Mouse (Mus musculus): Measurements from ENCODE around the gene Creb3l2.

The Creb3l2 gene

DNA sequence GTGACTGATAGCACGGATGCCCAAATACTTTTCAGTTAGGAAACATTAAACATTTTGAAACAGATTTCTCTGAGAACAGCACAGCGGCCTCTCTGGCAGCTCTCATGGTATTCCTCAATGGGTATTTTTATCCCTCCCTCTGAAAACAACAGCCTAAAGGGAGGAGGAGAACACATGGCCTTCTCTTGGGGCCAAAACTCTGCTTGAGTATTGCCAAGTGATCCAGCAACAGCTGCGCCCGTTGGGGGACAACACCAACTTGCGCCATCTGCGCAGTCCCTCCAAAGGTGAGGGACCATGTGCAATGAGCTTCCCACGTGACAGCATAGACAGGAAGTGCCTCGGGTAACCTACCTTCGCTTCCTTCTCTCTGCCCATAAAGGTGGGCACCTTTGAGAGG lies 119.9 kb downstream of the Creb3l2 start:
- DNase-seq: no peak

- no peak for DNase-seq
Observed at GRCm38 (mm10) chr6:37317904-37318303, 124.0 kb downstream of the Creb3l2 start.

- no peak for DNase-seq
Observed at GRCm38 (mm10) chr6:37315440-37315839, 126.5 kb downstream of the Creb3l2 start.

GRCm38 (mm10) chr6:37310601-37311000 lies 131.3 kb downstream of the Creb3l2 start:
- no peak for DNase-seq

GRCm38 (mm10) chr6:37306616-37307015 lies 135.3 kb downstream of the Creb3l2 start:
- DNase-seq: no peak

GRCm38 (mm10) chr6:37300492-37300891 lies 141.5 kb downstream of the Creb3l2 start:
- DNase-seq: no peak

DNA sequence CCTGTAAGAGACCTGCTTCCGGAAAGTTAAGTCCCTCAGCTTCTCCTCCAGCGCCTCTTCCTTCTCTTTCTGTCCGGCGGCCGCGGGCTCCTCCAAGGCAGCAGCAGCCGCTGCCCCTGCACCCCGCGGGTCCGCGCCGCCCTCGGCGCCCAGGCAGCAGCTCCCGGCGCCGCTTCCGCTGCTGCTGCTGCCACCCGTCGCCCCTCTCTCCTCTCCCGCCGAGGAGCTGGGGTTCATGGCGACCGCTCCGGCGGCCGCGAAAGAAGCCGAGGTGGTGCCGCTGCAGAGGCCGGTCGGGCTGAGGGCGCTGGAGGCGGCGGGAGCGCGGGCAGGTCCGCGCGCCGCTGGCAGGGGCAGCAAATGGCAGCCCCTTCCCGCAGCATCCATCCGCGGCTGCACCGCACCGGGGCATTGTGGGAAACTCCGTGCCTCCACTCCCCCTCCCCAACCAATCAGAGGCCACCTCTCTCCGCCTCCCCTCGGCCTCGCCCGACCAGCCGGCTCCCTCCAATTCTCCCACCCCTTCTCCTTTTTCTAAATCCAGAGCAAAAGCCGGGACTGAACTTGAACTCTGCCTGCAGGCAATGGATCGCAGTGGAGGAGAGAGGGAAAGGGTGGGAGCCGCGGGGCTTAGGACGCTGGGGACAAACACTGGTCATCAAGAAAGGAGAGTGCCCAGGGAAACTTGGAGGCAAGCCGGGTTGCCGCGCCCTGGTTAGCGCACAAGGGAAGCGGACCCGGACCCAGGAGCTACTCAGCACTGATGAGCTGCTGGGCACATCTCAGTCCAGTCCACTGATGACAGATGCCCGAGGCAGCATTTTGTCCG lies 142.2 kb downstream of the Creb3l2 start, which contains the start of gene Dgki:
Gene Dgki (minus strand): TSS at position 623 of the 829 bp plus-strand sequence.
- DNase-seq: peak; percentile 86

GRCm38 (mm10) chr6:37298982-37299381 lies 143.0 kb downstream of the Creb3l2 start:
- DNase-seq: peak; percentile 30

DNA sequence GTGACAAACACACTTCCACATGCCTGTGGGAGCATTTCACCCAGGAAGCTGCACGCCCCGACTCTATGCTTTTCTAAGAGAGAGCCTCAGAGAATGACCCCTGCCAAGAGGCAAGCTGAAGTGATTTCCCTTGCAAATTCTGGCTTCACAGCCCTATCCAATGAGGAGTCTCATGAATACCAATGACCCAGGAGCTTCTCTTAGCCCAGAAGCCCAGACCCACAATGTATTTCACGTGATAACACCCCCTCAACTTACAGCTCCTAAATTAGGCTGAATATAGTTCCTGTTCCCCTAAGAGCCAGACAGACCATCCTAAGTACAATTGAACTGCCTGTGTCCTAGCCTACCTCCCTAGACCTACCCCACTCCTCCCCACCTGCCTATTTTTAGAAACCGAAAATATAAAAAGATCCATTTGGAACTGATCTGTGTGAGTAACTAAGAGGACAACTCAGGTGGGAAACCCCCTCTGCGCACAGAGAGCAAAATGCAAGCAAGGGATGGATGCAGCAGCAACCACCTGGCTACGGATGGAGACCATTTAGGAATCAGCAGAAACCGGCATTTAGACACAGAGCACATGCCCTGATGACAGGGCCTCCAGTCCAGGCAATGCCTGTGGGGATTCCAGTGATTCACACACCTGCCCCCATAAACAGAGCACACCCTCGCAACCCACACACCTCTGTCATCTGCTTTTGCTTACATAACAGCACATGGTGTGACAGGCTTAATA lies 144.0 kb downstream of the Creb3l2 start:
- DNase-seq: peak; percentile 26

DNA sequence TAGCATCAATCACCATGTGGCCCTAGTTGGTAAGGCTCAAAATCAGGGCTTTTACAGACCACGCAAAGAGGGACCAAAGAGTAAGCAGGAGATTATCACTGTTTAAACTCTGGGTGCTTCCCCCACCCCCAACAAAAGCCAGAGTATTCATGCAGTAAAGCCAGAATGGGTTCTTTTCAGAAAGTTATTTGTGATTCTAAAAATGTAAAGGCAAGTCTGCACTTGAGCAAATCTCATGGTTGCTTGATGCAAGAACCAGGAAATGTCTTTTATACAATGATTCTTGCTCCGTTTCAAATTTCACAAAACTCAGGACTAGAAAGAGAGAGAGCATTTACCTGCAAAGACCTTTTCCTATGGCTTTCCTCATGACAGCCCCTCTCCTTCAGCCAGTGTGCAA lies 149.9 kb downstream of the Creb3l2 start:
- no peak for DNase-seq

GRCm38 (mm10) chr6:37291171-37291570 lies 150.8 kb downstream of the Creb3l2 start:
- DNase-seq: no peak

DNA sequence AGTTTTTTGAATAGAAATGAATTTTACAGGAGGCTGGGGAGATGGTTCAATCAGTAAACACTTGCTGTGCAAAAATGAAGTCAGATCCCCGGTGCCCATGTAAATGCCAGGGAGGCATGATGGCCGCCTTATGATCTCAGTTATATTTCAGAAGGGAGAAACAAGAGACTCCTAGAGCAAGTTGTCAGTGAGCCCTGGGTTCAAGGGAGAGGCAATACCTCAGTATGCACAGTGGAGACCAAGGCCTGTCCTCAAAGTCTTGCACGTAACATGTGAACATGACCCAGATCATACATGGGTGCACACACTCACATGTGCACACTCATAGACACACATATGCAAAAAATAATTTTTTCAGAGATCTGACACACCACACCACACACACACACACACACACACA lies 151.3 kb downstream of the Creb3l2 start:
- no peak for DNase-seq

GRCm38 (mm10) chr6:37286134-37286533 lies 155.8 kb downstream of the Creb3l2 start:
- no peak for DNase-seq

GRCm38 (mm10) chr6:37284879-37285278 lies 157.1 kb downstream of the Creb3l2 start:
- DNase-seq: no peak

- DNase-seq: no peak
Observed at GRCm38 (mm10) chr6:37283336-37283735, 158.6 kb downstream of the Creb3l2 start.

DNA sequence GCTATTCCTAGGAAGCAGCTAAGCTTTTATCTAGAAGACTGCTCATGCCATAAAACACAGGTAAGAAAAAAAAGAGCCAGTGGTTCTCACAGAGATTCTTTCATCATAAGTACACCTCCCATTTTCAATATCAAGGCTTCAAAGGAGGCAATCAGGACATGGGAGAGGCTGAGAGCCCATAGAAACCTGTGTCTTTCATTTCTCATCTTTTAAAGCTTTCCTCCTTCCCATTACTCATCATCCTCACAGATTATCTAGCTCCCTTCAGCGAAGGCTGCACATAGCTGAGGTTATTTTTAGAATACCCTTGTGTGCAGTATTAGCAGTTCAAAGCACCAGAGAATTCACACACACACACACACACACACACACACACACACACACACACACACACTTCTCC lies 159.3 kb downstream of the Creb3l2 start:
- no peak for DNase-seq

Measured in cerebellum, adult 9-11 months (tissue).